Mouse (Mus musculus): Measurements from ENCODE around the gene Gm28551.
"Not testable (repeated sequence)": the region's sequence is repeated elsewhere in the genome, so short reads cannot be mapped to it uniquely, and the experiment has no call there.

Gene Gm28551

GRCm38 (mm10) chr1:53352327-53353261 lies at the start of gene Gm28551, which contains the start of the genes Asdurf and Asnsd1:
TSS of gene Gm28551 (minus strand) at chr1:53352667.
TSS of gene Asdurf (minus strand) at chr1:53352619.
TSS of gene Asnsd1 (minus strand) at chr1:53352752.
- DNase-seq (ENCODE audit: low spot score in 2 of 2), result peak; percentile 97 to 98

- not testable (repeated sequence) for DNase-seq (ENCODE audit: low spot score in 2 of 2)
Observed at GRCm38 (mm10) chr1:53393936-53394760, 41.7 kb upstream of the Gm28551 start.

GRCm38 (mm10) chr1:53388762-53389161 lies 36.3 kb upstream of the Gm28551 start:
- DNase-seq (ENCODE audit: low spot score in 2 of 2), result no peak

GRCm38 (mm10) chr1:53384085-53384688 lies 31.7 kb upstream of the Gm28551 start:
- no peak for DNase-seq (ENCODE audit: low spot score in 2 of 2)

GRCm38 (mm10) chr1:53377731-53378130 lies 25.3 kb upstream of the Gm28551 start:
- DNase-seq (ENCODE audit: low spot score in 2 of 2), result no peak

- not testable (repeated sequence) for DNase-seq (ENCODE audit: low spot score in 2 of 2)
Observed at GRCm38 (mm10) chr1:53375965-53376364, 23.5 kb upstream of the Gm28551 start.

GRCm38 (mm10) chr1:53358988-53359387 lies 6.5 kb upstream of the Gm28551 start:
- no peak for DNase-seq (ENCODE audit: low spot score in 2 of 2)

- no peak for DNase-seq (ENCODE audit: low spot score in 2 of 2)
Observed at GRCm38 (mm10) chr1:53341071-53341470, 11.4 kb downstream of the Gm28551 start.

- DNase-seq (ENCODE audit: low spot score in 2 of 2), result not testable (repeated sequence)
Observed at GRCm38 (mm10) chr1:53337403-53337802, 15.1 kb downstream of the Gm28551 start.

GRCm38 (mm10) chr1:53335465-53335864 lies 17.0 kb downstream of the Gm28551 start:
- no peak for DNase-seq (ENCODE audit: low spot score in 2 of 2)

- not testable (repeated sequence) for DNase-seq (ENCODE audit: low spot score in 2 of 2)
Observed at GRCm38 (mm10) chr1:53333527-53333926, 18.9 kb downstream of the Gm28551 start.

- no peak for DNase-seq (ENCODE audit: low spot score in 2 of 2)
Observed at GRCm38 (mm10) chr1:53324827-53325494, 27.5 kb downstream of the Gm28551 start.

GRCm38 (mm10) chr1:53324277-53324676 lies 28.2 kb downstream of the Gm28551 start:
- no peak for DNase-seq (ENCODE audit: low spot score in 2 of 2)

- DNase-seq (ENCODE audit: low spot score in 2 of 2), result no peak
Observed at GRCm38 (mm10) chr1:53323254-53323653, 29.2 kb downstream of the Gm28551 start.

GRCm38 (mm10) chr1:53321662-53322344 lies 30.7 kb downstream of the Gm28551 start:
- DNase-seq (ENCODE audit: low spot score in 2 of 2), result no peak

GRCm38 (mm10) chr1:53312989-53313967 lies 39.2 kb downstream of the Gm28551 start, which contains the start of gene Osgepl1:
TSS of gene Osgepl1 (plus strand) at chr1:53313624.
- peak; percentile 75 to 80 for DNase-seq (ENCODE audit: low spot score in 2 of 2)

GRCm38 (mm10) chr1:53300506-53300905 lies 52.0 kb downstream of the Gm28551 start:
- DNase-seq (ENCODE audit: low spot score in 2 of 2), result no peak

- peak; percentile 93 to 95 for DNase-seq (ENCODE audit: low spot score in 2 of 2)
Observed at GRCm38 (mm10) chr1:53296581-53297383, 55.7 kb downstream of the Gm28551 start, which contains the start of the genes Pms1, Ormdl1 and Gm28778. TSS of gene Pms1 (minus strand) at chr1:53297018. TSS of gene Ormdl1 (plus strand) at chr1:53297095. TSS of gene Gm28778 (plus strand) at chr1:53297111.

All from urinary bladder, postnatal 36 days (tissue).